Mouse (Mus musculus): ENCODE measurements around the gene Nckap5. TPM values are rescaled to one million over a fixed set of nuclear protein-coding genes. Genes with fewer than 3 reads are reported as not detected.

Gene Nckap5
- polyA plus RNA-seq, 1 experiment, result 0.11 TPM

DNA sequence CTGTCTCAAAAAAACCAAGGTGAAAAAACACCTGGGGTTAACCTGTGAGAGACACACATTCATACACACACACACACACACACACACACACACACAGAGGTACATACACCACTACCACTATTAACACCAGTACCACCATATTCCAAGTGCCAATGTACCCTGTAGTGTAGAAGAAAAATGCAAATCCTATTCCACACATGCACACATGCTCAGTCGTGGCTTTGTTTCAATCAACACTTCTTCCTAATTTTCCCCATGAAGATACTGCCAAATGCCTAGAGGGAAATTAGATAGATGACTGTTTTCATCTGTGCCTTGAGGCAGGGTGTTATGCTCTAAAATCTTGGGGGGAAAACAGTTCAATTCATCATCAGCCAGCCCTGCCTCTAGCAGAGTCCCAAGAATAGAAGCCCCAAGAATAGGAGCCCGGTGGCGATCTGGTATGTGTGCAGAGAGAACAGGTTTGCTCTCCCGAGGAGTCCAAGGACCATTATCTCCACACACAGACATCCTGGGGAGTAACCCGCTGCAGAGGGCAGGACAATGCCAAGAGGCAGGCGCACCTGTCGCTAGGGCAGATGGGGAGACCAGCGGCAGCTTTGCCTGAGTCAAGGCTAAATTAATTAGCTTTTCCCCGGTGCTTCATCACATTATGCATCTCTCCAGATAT lies 376.0 kb downstream of the Nckap5 start:
- Histone ChIP-seq H3K79me2 (ENCODE audit: control insufficient read depth, insufficient read depth) (no peaks in the 10 kb centered on the region), H3ac (ENCODE audit: control insufficient read depth, insufficient read length) (no peak overlapping the region), H3K4me2 (ENCODE audit: low read depth) (no peak overlapping the region), H3K27me3 (ENCODE audit: control insufficient read depth, insufficient read depth, insufficient read length) (peaks cover 5% of the 10 kb centered on the region), H3K4me3 (no peak overlapping the region), H3K36me3 (ENCODE audit: control insufficient read depth, insufficient read depth) (no peaks in the 10 kb centered on the region)
- peak in 2 of 3 experiments; percentile 60 to 78 for TF ChIP-seq MYOD1 (IDR thresholded peaks at IDR 0.05; ENCODE audit: control insufficient read depth in 1 of 3, insufficient read length in 2 of 3, low read depth in 2 of 3)
- TF ChIP-seq TCF3 (IDR thresholded peaks at IDR 0.05; ENCODE audit: insufficient read length, low read depth), result no peak
- no peak for TF ChIP-seq E2F4 (IDR thresholded peaks at IDR 0.05; ENCODE audit: insufficient read depth)
- TF ChIP-seq MYOG (IDR thresholded peaks at IDR 0.05; ENCODE audit: control insufficient read depth in 1 of 3, insufficient read depth in 1 of 3, insufficient read length in 2 of 3, low read depth in 2 of 3), result peak in 2 of 3 experiments; percentile 11 to 59
- TF ChIP-seq POLR2AphosphoS2 (IDR thresholded peaks at IDR 0.05; ENCODE audit: insufficient read length, low read depth), result no peak

DNA sequence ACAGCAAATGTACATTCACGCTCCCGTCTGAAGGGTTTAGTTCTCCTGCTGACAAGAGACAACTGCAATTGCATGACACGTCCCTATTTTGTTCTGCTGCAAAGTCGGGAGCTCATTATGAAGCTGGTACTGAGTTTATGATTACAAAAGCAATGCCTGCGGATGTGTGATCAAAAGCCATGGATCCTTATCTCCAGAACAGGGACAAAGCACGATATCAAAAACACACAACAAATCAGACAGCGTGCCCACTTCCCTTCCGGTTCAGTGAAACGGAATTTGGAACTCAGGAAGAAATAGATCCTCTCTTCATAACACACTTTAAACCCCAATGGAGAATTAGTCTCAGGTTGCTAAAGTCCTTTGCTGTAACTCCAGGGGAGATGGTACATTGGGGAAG lies 379.1 kb downstream of the Nckap5 start:
- H3K27me3 ChIP-seq (ENCODE audit: control insufficient read depth, insufficient read depth, insufficient read length), result peaks cover 5% of the 10 kb centered on the region
- no peak overlapping the region for H3ac ChIP-seq (ENCODE audit: control insufficient read depth, insufficient read length)
- H3K4me3 ChIP-seq, result no peak overlapping the region
- H3K4me2 ChIP-seq (ENCODE audit: low read depth), result no peak overlapping the region
- TF ChIP-seq POLR2A (IDR thresholded peaks at IDR 0.05; ENCODE audit: insufficient read length, low read depth), result no peak
- TF ChIP-seq REST (IDR thresholded peaks at IDR 0.05; ENCODE audit: insufficient read depth, insufficient read length), result no peak
- TF ChIP-seq SRF (IDR thresholded peaks at IDR 0.05; ENCODE audit: control insufficient read depth, insufficient read length, low read depth), result no peak
- no peak for TF ChIP-seq E2F4 (IDR thresholded peaks at IDR 0.05; ENCODE audit: insufficient read depth)
- H3K36me3 ChIP-seq (ENCODE audit: control insufficient read depth, insufficient read depth), result no peaks in the 10 kb centered on the region
- no peaks in the 10 kb centered on the region for H3K79me2 ChIP-seq (ENCODE audit: control insufficient read depth, insufficient read depth)

DNA sequence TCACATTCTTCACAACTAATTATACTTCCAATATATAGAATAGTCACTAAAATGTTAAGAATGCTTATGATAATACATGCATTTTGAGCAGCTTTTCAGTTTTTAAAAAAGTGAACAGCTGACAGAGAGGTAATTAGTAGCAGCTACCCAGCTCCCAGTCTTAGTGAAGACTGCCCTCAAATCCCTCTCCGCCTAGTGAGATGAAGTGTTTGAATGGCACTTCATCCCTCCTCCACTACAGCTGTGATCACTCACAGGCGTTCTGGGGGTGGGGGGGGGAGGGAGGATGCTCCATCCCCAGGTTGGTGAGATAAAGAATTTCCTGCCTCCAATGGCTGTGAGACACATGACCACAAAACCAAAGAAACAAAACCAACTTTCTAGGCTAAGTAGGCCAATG lies 381.2 kb downstream of the Nckap5 start:
- no peak overlapping the region for H3ac ChIP-seq (ENCODE audit: control insufficient read depth, insufficient read length)
- no peak overlapping the region for H3K4me2 ChIP-seq (ENCODE audit: low read depth)
- no peaks in the 10 kb centered on the region for H3K36me3 ChIP-seq (ENCODE audit: control insufficient read depth, insufficient read depth)
- H3K79me2 ChIP-seq (ENCODE audit: control insufficient read depth, insufficient read depth), result no peaks in the 10 kb centered on the region
- no peak for TF ChIP-seq CEBPB (IDR thresholded peaks at IDR 0.05; ENCODE audit: insufficient read depth, poor library complexity, severe bottlenecking)
- no peak for TF ChIP-seq REST (IDR thresholded peaks at IDR 0.05; ENCODE audit: insufficient read depth, insufficient read length)
- TF ChIP-seq USF1 (IDR thresholded peaks at IDR 0.05; ENCODE audit: low read depth), result no peak
- TF ChIP-seq POLR2A (IDR thresholded peaks at IDR 0.05; ENCODE audit: insufficient read length, low read depth), result no peak
- TF ChIP-seq MYOD1 (IDR thresholded peaks at IDR 0.05; ENCODE audit: control insufficient read depth in 1 of 3, insufficient read length in 2 of 3, low read depth in 2 of 3), result no peak
- TF ChIP-seq MYOG (IDR thresholded peaks at IDR 0.05; ENCODE audit: control insufficient read depth in 1 of 3, insufficient read depth in 1 of 3, insufficient read length in 2 of 3, low read depth in 2 of 3), result no peak
- no peak for TF ChIP-seq TCF3 (IDR thresholded peaks at IDR 0.05; ENCODE audit: insufficient read length, low read depth)
- no peak for TF ChIP-seq POLR2AphosphoS2 (IDR thresholded peaks at IDR 0.05; ENCODE audit: insufficient read length, low read depth)
- no peak for TF ChIP-seq SRF (IDR thresholded peaks at IDR 0.05; ENCODE audit: control insufficient read depth, insufficient read length, low read depth)
- peaks cover 5% of the 10 kb centered on the region for H3K27me3 ChIP-seq (ENCODE audit: control insufficient read depth, insufficient read depth, insufficient read length)
- H3K4me3 ChIP-seq, result no peak overlapping the region

DNA sequence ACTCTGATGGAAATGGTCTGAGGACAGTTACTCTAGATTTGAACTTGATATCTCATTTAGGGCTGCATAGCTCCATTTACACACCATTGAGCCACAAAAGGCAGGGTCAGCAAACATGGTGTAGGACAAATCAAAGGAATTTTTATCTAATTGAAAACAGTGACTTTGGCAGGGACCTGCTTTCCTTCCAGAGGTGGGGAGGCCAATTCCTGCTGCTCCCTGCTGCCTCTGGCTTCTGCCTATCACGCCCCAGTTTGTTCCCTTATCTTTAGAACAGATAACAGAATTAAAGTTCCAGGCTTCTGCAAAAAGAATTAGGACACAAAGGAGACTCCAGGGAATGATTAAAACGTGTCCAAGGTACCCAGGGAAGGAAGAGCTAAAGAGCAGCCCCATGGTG lies 386.7 kb downstream of the Nckap5 start:
- Histone ChIP-seq H3K36me3 (ENCODE audit: control insufficient read depth, insufficient read depth) (no peaks in the 10 kb centered on the region), H3K4me3 (no peak overlapping the region), H3K4me2 (ENCODE audit: low read depth) (no peak overlapping the region), H3ac (ENCODE audit: control insufficient read depth, insufficient read length) (no peak overlapping the region), H3K27me3 (ENCODE audit: control insufficient read depth, insufficient read depth, insufficient read length) (no peaks in the 10 kb centered on the region), H3K79me2 (ENCODE audit: control insufficient read depth, insufficient read depth) (no peaks in the 10 kb centered on the region)
- TF ChIP-seq MAX (IDR thresholded peaks at IDR 0.05; ENCODE audit: low read depth), result no peak
- TF ChIP-seq USF1 (IDR thresholded peaks at IDR 0.05; ENCODE audit: low read depth), result no peak
- TF ChIP-seq TCF12 (IDR thresholded peaks at IDR 0.05; ENCODE audit: insufficient read depth, poor library complexity, severe bottlenecking), result no peak

DNA sequence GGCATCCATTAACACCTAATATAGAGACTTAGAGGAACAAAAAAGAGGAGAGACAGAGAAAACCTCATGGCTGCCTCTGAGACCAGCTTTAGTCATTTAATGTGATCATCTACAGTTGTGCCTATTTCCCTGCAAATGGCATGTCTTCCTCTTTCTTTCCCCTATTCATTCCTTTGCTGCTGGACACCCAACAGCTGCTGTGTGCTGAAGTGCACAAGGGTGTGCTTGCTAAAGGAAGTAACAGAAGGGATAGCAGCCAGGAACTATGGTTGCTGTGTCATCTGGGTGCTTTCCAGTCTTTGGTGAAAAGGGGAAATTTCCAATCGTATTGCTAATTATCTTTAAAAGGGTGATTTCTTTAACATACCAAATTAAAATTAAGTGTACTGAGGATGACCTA lies 387.9 kb downstream of the Nckap5 start:
- H3K79me2 ChIP-seq (ENCODE audit: control insufficient read depth, insufficient read depth), result no peaks in the 10 kb centered on the region
- no peak overlapping the region for H3ac ChIP-seq (ENCODE audit: control insufficient read depth, insufficient read length)
- H3K4me2 ChIP-seq (ENCODE audit: low read depth), result peak overlapping the region; percentile 61
- no peak overlapping the region for H3K4me3 ChIP-seq
- H3K36me3 ChIP-seq (ENCODE audit: control insufficient read depth, insufficient read depth), result no peaks in the 10 kb centered on the region
- H3K27me3 ChIP-seq (ENCODE audit: control insufficient read depth, insufficient read depth, insufficient read length), result no peaks in the 10 kb centered on the region
- TF ChIP-seq REST (IDR thresholded peaks at IDR 0.05; ENCODE audit: insufficient read depth, insufficient read length), result no peak
- TF ChIP-seq TCF3 (IDR thresholded peaks at IDR 0.05; ENCODE audit: insufficient read length, low read depth), result no peak
- TF ChIP-seq MYOD1 (IDR thresholded peaks at IDR 0.05; ENCODE audit: control insufficient read depth in 1 of 3, insufficient read length in 2 of 3, low read depth in 2 of 3), result peak in 1 of 3 experiments; percentile 58
- TF ChIP-seq MAX (IDR thresholded peaks at IDR 0.05; ENCODE audit: low read depth), result no peak
- no peak for TF ChIP-seq TCF12 (IDR thresholded peaks at IDR 0.05; ENCODE audit: insufficient read depth, poor library complexity, severe bottlenecking)
- TF ChIP-seq SRF (IDR thresholded peaks at IDR 0.05; ENCODE audit: control insufficient read depth, insufficient read length, low read depth), result no peak
- no peak for TF ChIP-seq POLR2A (IDR thresholded peaks at IDR 0.05; ENCODE audit: insufficient read length, low read depth)
- no peak for TF ChIP-seq POLR2AphosphoS2 (IDR thresholded peaks at IDR 0.05; ENCODE audit: insufficient read length, low read depth)
- peak in 2 of 3 experiments; percentile 21 to 52 for TF ChIP-seq MYOG (IDR thresholded peaks at IDR 0.05; ENCODE audit: control insufficient read depth in 1 of 3, insufficient read depth in 1 of 3, insufficient read length in 2 of 3, low read depth in 2 of 3)
- TF ChIP-seq E2F4 (IDR thresholded peaks at IDR 0.05; ENCODE audit: insufficient read depth), result no peak

All from myocyte (in vitro differentiated cells).